Mouse (Mus musculus) thymus, adult 2 months (tissue): ENCODE measurements around the gene Trmu. TPM values are rescaled to one million over a fixed set of nuclear protein-coding genes. Genes with fewer than 3 reads are reported as not detected.
"Not testable (repeated sequence)": the region's sequence is repeated elsewhere in the genome, so short reads cannot be mapped to it uniquely, and the experiment has no call there.

Source experiments
- DNase-seq: peaks from one replicate; pipeline ENCODE4 v3.0.0; 2021
- H3K27ac ChIP-seq: fragments of 200-500 bp; 2 replicates; pipeline ENCODE4 v1.5.1; 2012; ENCODE audit warnings: low read length, control low read depth; ENCODE audit not compliant: control insufficient read depth, insufficient read depth
- H3K27me3 ChIP-seq: fragments of 200-500 bp; 2 replicates; pipeline ENCODE4 v1.6.1; 2012; ENCODE audit warnings: mild to moderate bottlenecking, low read length, moderate library complexity, mixed read lengths; ENCODE audit not compliant: control insufficient read depth, insufficient read depth
- H3K36me3 ChIP-seq: fragments of 200-500 bp; 2 replicates; pipeline ENCODE4 v1.6.1; 2012; ENCODE audit warnings: mild to moderate bottlenecking, low read length, moderate library complexity; ENCODE audit not compliant: control insufficient read depth, insufficient read depth
- H3K4me1 ChIP-seq: fragments of 200-500 bp; replicated peaks from 2 replicates; pipeline ENCODE4 v1.6.1; 2012; ENCODE audit warnings: low read length; ENCODE audit not compliant: control insufficient read depth, insufficient read depth
- H3K4me3 ChIP-seq: fragments of 200-500 bp; 2 replicates; pipeline ENCODE4 v1.5.1; 2012; ENCODE audit warnings: mild to moderate bottlenecking, low read length, control low read depth, moderate library complexity; ENCODE audit not compliant: control insufficient read depth, insufficient read depth
- CTCF ChIP-seq: fragments of 200-500 bp; IDR thresholded peaks from 2 replicates; pipeline ENCODE4 v1.5.1; 2012; ENCODE audit warnings: mild to moderate bottlenecking, control low read depth, low read length, moderate library complexity, borderline replicate concordance; ENCODE audit not compliant: control insufficient read depth, poor library complexity, insufficient read depth; ENCODE audit errors: extremely low read depth
- POLR2A ChIP-seq: fragments of 200-500 bp; IDR thresholded peaks from 2 replicates; pipeline ENCODE4 v1.6.1; 2012; ENCODE audit warnings: mild to moderate bottlenecking, low read length, control low read depth, moderate library complexity; ENCODE audit not compliant: control insufficient read depth, poor library complexity, insufficient read depth; ENCODE audit errors: extremely low read depth
- WGBS: fragments of 180-500 bp; shearing (Covaris S2); methylation state at CpG from one replicate; pipeline ENCODE4 v1.1.7; 2018; 5-methylcytosine and 5-hydroxymethylcytosine counted together
- polyA plus RNA-seq: library from polyadenylated mRNA; depleted of rRNA; stranded (reverse); fragments of >200 nt; gene quantifications from 2 replicates; pipeline ENCODE4 v1.2.3, GENCODE M21; 2012

Trmu gene
- polyA plus RNA-seq, 1 experiment: 39.1 TPM

- 93% methylated on average over 5 of the region's 5 CpGs for WGBS
- Histone ChIP-seq H3K4me1 (no peaks in the 10 kb centered on the region), H3K4me3 (no peak overlapping the region), H3K27ac (no peak overlapping the region), H3K27me3 (no peaks in the 10 kb centered on the region), H3K36me3 (no peaks in the 10 kb centered on the region; the same call in 1 of the 2 replicates)
- TF ChIP-seq POLR2A (no peak), CTCF (no peak)
- no peak for DNase-seq
Observed at GRCm38 (mm10) chr15:85841796-85842360, 37.2 kb upstream of the Trmu start.

- Histone ChIP-seq H3K4me1 (no peaks in the 10 kb centered on the region), H3K36me3 (no peaks in the 10 kb centered on the region; the same call in 1 of the 2 replicates), H3K4me3 (no peak overlapping the region), H3K27me3 (no peaks in the 10 kb centered on the region), H3K27ac (no peak overlapping the region)
- TF ChIP-seq CTCF (no peak), POLR2A (no peak)
- no peak for DNase-seq
Observed at GRCm38 (mm10) chr15:85845071-85845470, 34.0 kb upstream of the Trmu start.

DNA sequence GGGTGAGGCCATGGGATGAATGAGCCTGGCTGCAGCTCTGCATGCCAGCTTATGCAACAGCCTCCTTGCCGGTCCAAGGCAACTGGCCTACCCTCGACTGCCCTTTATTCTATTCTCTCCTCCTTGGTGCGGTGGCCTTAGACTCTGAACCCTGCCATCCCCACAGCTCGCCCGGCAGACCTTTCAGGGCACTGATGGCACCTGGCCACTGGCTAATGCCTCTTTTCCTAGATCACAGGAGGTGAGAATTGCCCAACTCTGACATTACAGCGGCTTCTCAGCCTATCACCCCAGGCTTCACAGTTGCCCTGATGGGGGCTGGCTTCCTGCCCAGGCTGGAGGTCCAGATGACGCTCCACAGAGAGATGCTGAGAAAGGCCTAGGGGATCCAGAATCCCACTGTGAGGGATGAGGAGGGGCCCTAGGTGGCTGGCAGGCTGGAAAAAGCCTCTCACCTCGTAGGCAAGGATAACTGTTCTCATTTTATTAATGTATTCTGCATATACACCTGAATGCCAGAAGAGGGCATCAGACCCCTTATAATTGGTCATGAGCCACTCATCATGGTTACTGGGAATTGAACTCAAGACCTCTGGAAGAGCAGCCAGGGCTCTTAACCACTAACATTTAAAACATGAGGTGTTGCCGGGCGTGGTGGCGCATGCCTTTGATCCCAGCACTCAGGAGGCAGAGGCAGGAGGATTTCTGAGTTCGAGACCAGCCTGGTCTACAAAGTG, 27.3 kb upstream of the Trmu start:
- H3K36me3 ChIP-seq: no peaks in the 10 kb centered on the region
- no peaks in the 10 kb centered on the region for H3K4me1 ChIP-seq
- WGBS: 91% methylated on average over 12 of the region's 12 CpGs
- no peak for DNase-seq
- H3K27ac ChIP-seq: no peak overlapping the region
- H3K27me3 ChIP-seq: no peaks in the 10 kb centered on the region
- H3K4me3 ChIP-seq: no peak overlapping the region
- TF ChIP-seq POLR2A (no peak), CTCF (no peak)

DNA sequence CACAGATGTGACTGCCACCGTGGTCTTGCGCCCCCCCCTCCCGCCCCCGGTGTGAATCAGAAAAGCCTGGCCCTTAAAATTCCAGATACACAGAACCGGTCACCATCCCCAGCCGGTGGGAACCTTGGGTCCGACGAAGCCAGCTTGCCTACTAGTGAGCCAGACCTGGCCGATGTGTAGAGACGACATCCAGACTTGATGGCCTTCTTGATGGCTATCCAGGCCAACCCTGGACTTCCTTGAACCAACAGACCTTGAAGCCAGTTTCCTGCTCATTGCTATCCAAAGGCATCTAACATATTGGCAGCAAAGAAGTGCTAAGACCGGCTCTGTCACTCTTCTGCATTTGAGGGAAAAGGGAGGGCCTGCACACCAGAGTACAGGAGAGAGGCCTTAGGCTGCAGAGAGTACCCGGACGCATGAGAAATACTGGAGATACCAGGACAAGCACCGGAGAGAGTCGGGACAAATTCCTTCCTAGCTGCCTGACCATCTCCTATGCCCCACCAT, 20.1 kb upstream of the Trmu start:
- TF ChIP-seq POLR2A (no peak), CTCF (no peak)
- DNase-seq: no peak
- Histone ChIP-seq H3K27ac (no peak overlapping the region), H3K27me3 (no peaks in the 10 kb centered on the region), H3K4me1 (peaks cover 10% of the 10 kb centered on the region), H3K36me3 (peaks cover 6% of the 10 kb centered on the region), H3K4me3 (peak overlapping the region; percentile 53)
- 14% methylated on average over 15 of the region's 15 CpGs for WGBS

- peak; percentile 92 for DNase-seq
Observed at GRCm38 (mm10) chr15:85859490-85860031, 19.6 kb upstream of the Trmu start, which contains the start of gene Gtse1. Gene Gtse1, plus strand, starts transcription at chr15:85859745.

DNA sequence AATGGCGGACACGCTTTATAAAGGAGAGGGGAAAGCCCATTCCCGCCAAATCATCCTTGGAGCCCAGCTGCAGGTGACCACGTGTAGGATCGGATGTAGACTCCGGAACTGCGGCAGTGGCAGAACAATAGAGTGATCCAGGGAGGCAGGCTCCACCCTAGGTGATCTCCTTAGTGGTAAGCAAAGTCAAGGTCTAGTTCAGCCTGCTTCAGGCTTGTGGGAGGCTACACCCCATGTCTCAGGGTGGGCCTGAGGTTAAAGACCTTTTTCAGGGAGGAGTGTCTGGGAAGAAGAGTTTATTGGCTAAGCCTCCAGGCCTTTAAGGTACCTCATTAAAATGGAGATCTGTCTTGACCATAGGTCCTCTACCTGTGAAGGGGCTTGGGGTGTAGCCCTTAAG, 13.2 kb upstream of the Trmu start:
- not testable (repeated sequence) for DNase-seq, H3K27ac ChIP-seq, H3K4me3 ChIP-seq, H3K4me1 ChIP-seq, H3K27me3 ChIP-seq
- 96% methylated on average over 7 of the region's 7 CpGs for WGBS
- peaks cover 43% of the 10 kb centered on the region for H3K36me3 ChIP-seq

More at GRCm38 (mm10) chr15:85859490-85860031, 19.6 kb upstream of the Trmu start, which contains the start of gene Gtse1:
- Histone ChIP-seq H3K27ac (no peak within 1 kb of the TSS), H3K27me3 (no peaks in the 10 kb centered on the region), H3K4me1 (peaks cover 10% of the 10 kb centered on the region), H3K4me3 (peak within 1 kb of the TSS; percentile 79), H3K36me3 (peaks cover 12% of the 10 kb centered on the region)
- 0 out of 2 replicates have a peak, but pooled peaks have one; percentile 31 for TF ChIP-seq POLR2A
- TF ChIP-seq CTCF: no peak
- under 1% methylated on average over 42 of the region's 42 CpGs for WGBS

- TF ChIP-seq POLR2A (no peak), CTCF (peak; percentile 88; the same call in 1 of the 2 replicates)
- Histone ChIP-seq H3K27me3 (no peaks in the 10 kb centered on the region), H3K36me3 (peaks cover 58% of the 10 kb centered on the region), H3K27ac (no peak overlapping the region), H3K4me1 (no peaks in the 10 kb centered on the region), H3K4me3 (no peak overlapping the region)
- WGBS: 57% methylated on average over 6 of the region's 6 CpGs
- peak; percentile 61 for DNase-seq
Observed at GRCm38 (mm10) chr15:85867696-85868095, 11.4 kb upstream of the Trmu start.
